Mouse (Mus musculus): Measurements from ENCODE around the gene Smagp. TPM values are rescaled to one million over a fixed set of nuclear protein-coding genes. Genes with fewer than 3 reads are reported as not detected.

The Smagp gene
- polyA plus RNA-seq, 1 experiment from 2014 or later: 11.4 TPM

DNA sequence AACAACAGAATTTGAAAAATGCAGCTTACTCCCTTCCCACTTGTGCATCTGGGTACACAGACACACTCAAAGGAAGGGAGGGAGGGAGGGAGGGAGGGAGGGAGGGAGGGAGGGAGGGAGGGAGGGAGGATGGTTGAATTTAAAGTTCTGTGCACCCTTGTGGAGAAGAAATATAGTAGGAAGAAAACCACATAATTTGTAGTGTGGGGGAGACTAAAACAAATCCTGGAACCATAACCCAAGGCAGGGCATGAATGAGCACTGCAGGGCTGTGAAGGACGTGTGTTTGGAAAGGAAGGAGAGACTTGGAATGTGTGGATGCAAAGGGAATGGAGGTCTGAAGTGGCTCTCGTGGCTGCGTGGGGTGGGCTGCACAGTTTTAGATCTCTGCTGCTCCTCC, 38.7 kb upstream of the Smagp start:
- Histone ChIP-seq H3K27me3 (replicated peaks) (no peaks in the 10 kb centered on the region), H3K4me1 (peaks cover 52% of the 10 kb centered on the region), H3K4me3 (no peak overlapping the region), H3K9me3 (replicated peaks) (no peaks in the 10 kb centered on the region), H3K27ac (peak overlapping the region; percentile 87), H3K4me2 (no peak overlapping the region), H3K9ac (no peak overlapping the region), H3K36me3 (no peaks in the 10 kb centered on the region)
- WGBS (ENCODE audit: insufficient replicate concordance): 59% methylated on average over 3 of the region's 3 CpGs
- ATAC-seq: no peak

DNA sequence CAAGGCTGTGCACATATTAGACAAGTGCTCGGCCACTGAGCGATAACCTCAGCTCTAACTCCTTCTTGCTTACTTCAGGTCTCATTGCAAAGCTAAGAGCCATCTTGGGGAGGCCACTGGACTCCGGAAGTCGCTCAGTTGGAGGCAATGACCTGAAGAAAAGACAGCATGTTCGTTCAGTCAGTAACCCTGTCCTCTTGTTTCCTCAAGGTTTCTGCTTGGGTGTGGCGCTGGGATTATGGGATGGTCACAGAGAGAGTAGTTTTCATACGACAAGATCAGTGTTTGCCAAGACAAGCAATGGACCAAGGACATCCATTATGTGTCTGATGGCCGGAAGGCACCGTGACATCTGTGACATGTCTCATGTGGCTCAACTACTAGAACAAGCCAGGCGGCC, 37.8 kb upstream of the Smagp start:
- no peaks in the 10 kb centered on the region for H3K36me3 ChIP-seq
- no peaks in the 10 kb centered on the region for H3K9me3 ChIP-seq (replicated peaks)
- WGBS (ENCODE audit: insufficient replicate concordance): 49% methylated on average over 10 of the region's 10 CpGs
- H3K4me3 ChIP-seq: no peak overlapping the region
- ATAC-seq: no peak
- H3K27ac ChIP-seq: peak overlapping the region; percentile 87
- peak overlapping the region; percentile 62; the same call in 1 of the 2 replicates for H3K4me2 ChIP-seq
- H3K4me1 ChIP-seq: peaks cover 49% of the 10 kb centered on the region
- no peaks in the 10 kb centered on the region for H3K27me3 ChIP-seq (replicated peaks)
- H3K9ac ChIP-seq: peak overlapping the region; percentile 40; the same call in 1 of the 2 replicates

GRCm38 (mm10) chr15:100673585-100674391, 37.0 kb upstream of the Smagp start:
- Histone ChIP-seq H3K4me3 (peak overlapping the region; percentile 22), H3K36me3 (no peaks in the 10 kb centered on the region), H3K4me2 (peak overlapping the region; percentile 62), H3K9ac (peak overlapping the region; percentile 40; the same call in 1 of the 2 replicates), H3K4me1 (peaks cover 51% of the 10 kb centered on the region), H3K9me3 (replicated peaks) (no peaks in the 10 kb centered on the region), H3K27ac (peak overlapping the region; percentile 87), H3K27me3 (replicated peaks) (no peaks in the 10 kb centered on the region)
- ATAC-seq: peak; percentile 89
- WGBS (ENCODE audit: insufficient replicate concordance): 12% methylated on average over 11 of the region's 12 CpGs

GRCm38 (mm10) chr15:100670833-100671232, 34.1 kb upstream of the Smagp start:
- Histone ChIP-seq H3K9me3 (replicated peaks) (no peaks in the 10 kb centered on the region), H3K9ac (no peak overlapping the region), H3K4me2 (no peak overlapping the region), H3K27me3 (replicated peaks) (no peaks in the 10 kb centered on the region), H3K4me1 (peaks cover 79% of the 10 kb centered on the region), H3K36me3 (no peaks in the 10 kb centered on the region), H3K27ac (no peak overlapping the region), H3K4me3 (no peak overlapping the region)
- 79% methylated on average over 5 of the region's 5 CpGs for WGBS (ENCODE audit: insufficient replicate concordance)
- no peak for ATAC-seq

- H3K27me3 ChIP-seq (replicated peaks): no peaks in the 10 kb centered on the region
- H3K4me2 ChIP-seq: no peak overlapping the region
- ATAC-seq: no peak
- H3K9ac ChIP-seq: no peak overlapping the region
- H3K9me3 ChIP-seq (replicated peaks): no peaks in the 10 kb centered on the region
- no peaks in the 10 kb centered on the region for H3K36me3 ChIP-seq
- peaks cover 79% of the 10 kb centered on the region for H3K4me1 ChIP-seq
- no peak overlapping the region for H3K4me3 ChIP-seq
- 0 out of 2 replicates have a peak overlapping the region, but pooled peaks have one; percentile 14 for H3K27ac ChIP-seq
- WGBS (ENCODE audit: insufficient replicate concordance): 62% methylated on average over 8 of the region's 8 CpGs
Measured at GRCm38 (mm10) chr15:100670004-100670403, 33.3 kb upstream of the Smagp start.

- H3K4me1 ChIP-seq: peaks cover 79% of the 10 kb centered on the region
- ATAC-seq: peak; percentile 70
- no peaks in the 10 kb centered on the region for H3K9me3 ChIP-seq (replicated peaks)
- peak within 1 kb of the TSS; percentile 14 for H3K27ac ChIP-seq
- peak within 1 kb of the TSS; percentile 68 for H3K4me3 ChIP-seq
- no peaks in the 10 kb centered on the region for H3K27me3 ChIP-seq (replicated peaks)
- WGBS (ENCODE audit: insufficient replicate concordance): 19% methylated on average over 20 of the region's 20 CpGs
- peak within 1 kb of the TSS; percentile 74 for H3K4me2 ChIP-seq
- H3K9ac ChIP-seq: peak within 1 kb of the TSS; percentile 72
- H3K36me3 ChIP-seq: no peaks in the 10 kb centered on the region
Measured at GRCm38 (mm10) chr15:100669337-100669736, 32.6 kb upstream of the Smagp start, which contains the start of gene Bin2. Gene Bin2 (minus strand): TSS chr15:100669553.

GRCm38 (mm10) chr15:100667871-100668545, 31.3 kb upstream of the Smagp start:
- Histone ChIP-seq H3K9me3 (replicated peaks) (no peaks in the 10 kb centered on the region), H3K4me1 (peaks cover 79% of the 10 kb centered on the region), H3K27me3 (replicated peaks) (no peaks in the 10 kb centered on the region), H3K9ac (0 out of 2 replicates have a peak overlapping the region, but pooled peaks have one; percentile 5), H3K27ac (peak overlapping the region; percentile 22; the same call in 1 of the 2 replicates), H3K4me3 (peak overlapping the region; percentile 68), H3K36me3 (no peaks in the 10 kb centered on the region), H3K4me2 (peak overlapping the region; percentile 74)
- WGBS (ENCODE audit: insufficient replicate concordance): 46% methylated on average over 5 of the region's 5 CpGs
- no peak for ATAC-seq

- Histone ChIP-seq H3K27ac (peak overlapping the region; percentile 66), H3K9ac (no peak overlapping the region), H3K9me3 (replicated peaks) (no peaks in the 10 kb centered on the region), H3K27me3 (replicated peaks) (no peaks in the 10 kb centered on the region), H3K36me3 (no peaks in the 10 kb centered on the region), H3K4me1 (peaks cover 77% of the 10 kb centered on the region), H3K4me3 (peak overlapping the region; percentile 68), H3K4me2 (peak overlapping the region; percentile 74)
- no peak for ATAC-seq
- WGBS (ENCODE audit: insufficient replicate concordance): 35% methylated on average over 6 of the region's 6 CpGs
Measured at GRCm38 (mm10) chr15:100667420-100667819, 30.7 kb upstream of the Smagp start.

DNA sequence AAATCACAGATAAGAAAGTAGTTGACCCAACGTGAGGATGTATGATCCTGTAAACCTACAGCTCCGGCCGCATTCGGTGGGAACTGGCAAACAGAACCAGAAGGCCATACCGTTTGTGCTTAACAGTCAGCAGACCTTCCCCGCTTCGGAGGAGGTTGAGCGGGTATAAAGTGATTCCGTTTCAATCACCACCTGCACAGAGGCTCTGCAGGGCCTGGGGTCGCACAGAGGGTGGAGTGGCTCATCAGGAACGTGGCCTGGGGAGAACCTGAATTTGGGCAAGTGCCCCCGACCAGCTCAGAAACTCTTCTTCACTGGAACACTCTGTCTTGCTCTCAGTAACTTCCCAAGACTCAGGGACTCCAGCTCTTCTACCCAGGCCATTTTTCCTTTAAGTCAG, 30.1 kb upstream of the Smagp start:
- ATAC-seq: no peak
- Histone ChIP-seq H3K9me3 (replicated peaks) (no peaks in the 10 kb centered on the region), H3K27me3 (replicated peaks) (no peaks in the 10 kb centered on the region), H3K4me1 (peaks cover 81% of the 10 kb centered on the region), H3K36me3 (no peaks in the 10 kb centered on the region), H3K4me2 (peak overlapping the region; percentile 74), H3K9ac (0 out of 2 replicates have a peak overlapping the region, but pooled peaks have one; percentile 2), H3K27ac (peak overlapping the region; percentile 66), H3K4me3 (peak overlapping the region; percentile 68)
- WGBS (ENCODE audit: insufficient replicate concordance): 7% methylated on average over 12 of the region's 12 CpGs

GRCm38 (mm10) chr15:100666219-100666696, 29.5 kb upstream of the Smagp start:
- Histone ChIP-seq H3K27me3 (replicated peaks) (no peaks in the 10 kb centered on the region), H3K36me3 (no peaks in the 10 kb centered on the region), H3K4me2 (peak overlapping the region; percentile 74), H3K9ac (peak overlapping the region; percentile 22; the same call in 1 of the 2 replicates), H3K4me1 (peaks cover 77% of the 10 kb centered on the region), H3K9me3 (replicated peaks) (no peaks in the 10 kb centered on the region), H3K27ac (peak overlapping the region; percentile 66), H3K4me3 (peak overlapping the region; percentile 16)
- ATAC-seq: peak; percentile 43; the same call in 1 of the 2 replicates
- 3% methylated on average over 7 of the region's 7 CpGs for WGBS (ENCODE audit: insufficient replicate concordance)

DNA sequence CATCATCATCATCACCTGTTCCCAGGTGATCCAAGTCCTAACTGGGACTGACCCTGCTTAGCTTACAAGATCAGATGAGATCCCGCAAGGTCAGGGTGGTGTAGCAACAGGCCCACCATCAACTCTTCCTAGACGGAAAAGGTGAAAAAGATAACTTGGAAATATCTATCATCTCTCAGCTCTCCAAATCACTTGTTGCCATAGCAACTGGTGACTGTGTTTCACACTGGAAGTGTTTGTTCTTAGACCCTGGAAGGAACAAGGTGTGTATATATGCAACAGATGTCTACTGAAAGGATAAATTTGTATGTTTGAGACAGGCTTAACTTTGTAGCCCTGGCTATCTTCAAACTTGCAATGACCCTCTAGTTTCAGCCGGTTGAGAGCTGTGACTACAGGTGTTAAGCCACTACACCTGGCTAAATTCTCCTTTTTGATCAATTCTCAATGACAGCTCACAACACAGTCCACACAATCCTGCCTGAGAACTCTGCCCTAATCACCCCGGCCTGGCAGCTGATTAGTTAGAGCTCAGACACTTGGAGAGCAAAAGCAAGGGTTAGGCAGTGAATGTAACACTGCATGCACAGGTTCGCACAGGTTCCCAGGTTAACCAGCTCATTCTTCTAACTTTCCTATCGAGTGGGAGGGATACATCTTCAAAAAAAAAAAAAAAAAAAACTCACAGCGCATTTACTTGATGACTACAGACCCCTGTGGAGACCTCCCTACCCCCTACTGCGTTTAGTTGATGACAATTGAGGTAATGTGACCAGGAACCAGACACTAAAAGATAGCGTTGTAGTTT, 28.9 kb upstream of the Smagp start:
- peak overlapping the region; percentile 74 for H3K4me2 ChIP-seq

More for the DNA sequence above, 28.9 kb upstream of the Smagp start:
- ATAC-seq: no peak
- H3K4me1 ChIP-seq: peaks cover 77% of the 10 kb centered on the region
- H3K9ac ChIP-seq: peak overlapping the region; percentile 22; the same call in 1 of the 2 replicates
- H3K27me3 ChIP-seq (replicated peaks): no peaks in the 10 kb centered on the region
- no peaks in the 10 kb centered on the region for H3K36me3 ChIP-seq
- peak overlapping the region; percentile 66 for H3K27ac ChIP-seq
- H3K9me3 ChIP-seq (replicated peaks): no peaks in the 10 kb centered on the region
- H3K4me3 ChIP-seq: peak overlapping the region; percentile 16
- 26% methylated on average over 9 of the region's 9 CpGs for WGBS (ENCODE audit: insufficient replicate concordance)

Data from liver, embryonic 12.5 days (tissue).